Mouse (Mus musculus): ENCODE data around the gene Gsk3a. TPM values are rescaled to one million over a fixed set of nuclear protein-coding genes. Genes with fewer than 3 reads are reported as not detected.

Gene Gsk3a
- polyA plus RNA-seq, 1 experiment from 2014 or later: 13.0 TPM

GRCm38 (mm10) chr7:25279861-25280791 is 42.5 kb upstream of the Gsk3a start:
- Histone ChIP-seq H3K36me3 (peaks cover 4% of the 10 kb centered on the region), H3K4me1 (peaks cover 73% of the 10 kb centered on the region), H3K27ac (replicated peaks) (peak overlapping the region; percentile 100), H3K9me3 (replicated peaks) (no peaks in the 10 kb centered on the region), H3K4me3 (replicated peaks) (peak overlapping the region; percentile 86), H3K4me2 (replicated peaks) (peak overlapping the region; percentile 80), H3K27me3 (no peaks in the 10 kb centered on the region), H3K9ac (peak overlapping the region; percentile 26)
- WGBS: 0% methylated on average over 6 of the region's 6 CpGs
- peak; percentile 45 for ATAC-seq (ENCODE audit: insufficient number of reproducible peaks, low FRiP score, low TSS enrichment, low read depth)

GRCm38 (mm10) chr7:25279076-25279860 is 41.6 kb upstream of the Gsk3a start:
- Histone ChIP-seq H3K27me3 (no peaks in the 10 kb centered on the region), H3K36me3 (no peaks in the 10 kb centered on the region), H3K27ac (replicated peaks) (peak overlapping the region; percentile 100), H3K4me1 (peaks cover 73% of the 10 kb centered on the region), H3K4me3 (replicated peaks) (peak overlapping the region; percentile 86), H3K9ac (peak overlapping the region; percentile 26), H3K9me3 (replicated peaks) (no peaks in the 10 kb centered on the region), H3K4me2 (replicated peaks) (peak overlapping the region; percentile 80)
- under 1% methylated on average over 41 of the region's 49 CpGs for WGBS
- ATAC-seq (ENCODE audit: insufficient number of reproducible peaks, low FRiP score, low TSS enrichment, low read depth): peak; percentile 46

GRCm38 (mm10) chr7:25278341-25279075 is 40.9 kb upstream of the Gsk3a start:
- Histone ChIP-seq H3K4me1 (peaks cover 73% of the 10 kb centered on the region), H3K27ac (replicated peaks) (peak overlapping the region; percentile 100), H3K9ac (peak overlapping the region; percentile 50), H3K9me3 (replicated peaks) (no peaks in the 10 kb centered on the region), H3K4me3 (replicated peaks) (peak overlapping the region; percentile 86), H3K36me3 (peaks cover 4% of the 10 kb centered on the region), H3K27me3 (no peaks in the 10 kb centered on the region), H3K4me2 (replicated peaks) (peak overlapping the region; percentile 80)
- under 1% methylated on average over 56 of the region's 60 CpGs for WGBS
- ATAC-seq (ENCODE audit: insufficient number of reproducible peaks, low FRiP score, low TSS enrichment, low read depth): peak; percentile 64

- peak overlapping the region; percentile 37; the same call in 1 of the 2 replicates for H3K9ac ChIP-seq
- no peaks in the 10 kb centered on the region for H3K9me3 ChIP-seq (replicated peaks)
- H3K27me3 ChIP-seq: no peaks in the 10 kb centered on the region
- H3K36me3 ChIP-seq: peaks cover 10% of the 10 kb centered on the region
- no peak for ATAC-seq (ENCODE audit: insufficient number of reproducible peaks, low FRiP score, low TSS enrichment, low read depth)
- H3K4me2 ChIP-seq (replicated peaks): peak overlapping the region; percentile 80
- WGBS: 9% methylated on average over 4 of the region's 4 CpGs
- H3K27ac ChIP-seq (replicated peaks): peak overlapping the region; percentile 100
- peak overlapping the region; percentile 86 for H3K4me3 ChIP-seq (replicated peaks)
- peaks cover 74% of the 10 kb centered on the region for H3K4me1 ChIP-seq
These were observed 40.3 kb upstream of the Gsk3a start for GRCm38 (mm10) chr7:25277998-25278340.

GRCm38 (mm10) chr7:25277405-25277804 is 39.8 kb upstream of the Gsk3a start:
- Histone ChIP-seq H3K4me1 (peaks cover 74% of the 10 kb centered on the region), H3K27me3 (no peaks in the 10 kb centered on the region), H3K4me3 (replicated peaks) (peak overlapping the region; percentile 86), H3K9ac (peak overlapping the region; percentile 37; the same call in 1 of the 2 replicates), H3K27ac (replicated peaks) (peak overlapping the region; percentile 100), H3K4me2 (replicated peaks) (peak overlapping the region; percentile 80), H3K9me3 (replicated peaks) (no peaks in the 10 kb centered on the region), H3K36me3 (peaks cover 15% of the 10 kb centered on the region)
- ATAC-seq (ENCODE audit: insufficient number of reproducible peaks, low FRiP score, low TSS enrichment, low read depth): no peak
- WGBS: 66% methylated on average over 4 of the region's 4 CpGs

GRCm38 (mm10) chr7:25275555-25276298 is 38.1 kb upstream of the Gsk3a start:
- Histone ChIP-seq H3K27ac (replicated peaks) (peak overlapping the region; percentile 100), H3K4me1 (peaks cover 64% of the 10 kb centered on the region), H3K4me2 (replicated peaks) (no peak overlapping the region), H3K9me3 (replicated peaks) (no peaks in the 10 kb centered on the region), H3K9ac (no peak overlapping the region), H3K36me3 (peaks cover 29% of the 10 kb centered on the region), H3K27me3 (no peaks in the 10 kb centered on the region), H3K4me3 (replicated peaks) (no peak overlapping the region)
- 29% methylated on average over 9 of the region's 9 CpGs for WGBS
- ATAC-seq (ENCODE audit: insufficient number of reproducible peaks, low FRiP score, low TSS enrichment, low read depth): no peak

- Histone ChIP-seq H3K27ac (replicated peaks) (peak overlapping the region; percentile 29), H3K4me2 (replicated peaks) (no peak overlapping the region), H3K27me3 (no peaks in the 10 kb centered on the region), H3K4me3 (replicated peaks) (no peak overlapping the region), H3K9me3 (replicated peaks) (no peaks in the 10 kb centered on the region), H3K4me1 (peaks cover 63% of the 10 kb centered on the region), H3K9ac (no peak overlapping the region), H3K36me3 (peaks cover 29% of the 10 kb centered on the region)
- WGBS: 80% methylated on average over 3 of the region's 3 CpGs
- no peak for ATAC-seq (ENCODE audit: insufficient number of reproducible peaks, low FRiP score, low TSS enrichment, low read depth)
These were observed 37.3 kb upstream of the Gsk3a start for GRCm38 (mm10) chr7:25274996-25275395.

- Histone ChIP-seq H3K4me3 (replicated peaks) (no peak overlapping the region), H3K9me3 (replicated peaks) (no peaks in the 10 kb centered on the region), H3K4me1 (peaks cover 63% of the 10 kb centered on the region), H3K9ac (no peak overlapping the region), H3K27ac (replicated peaks) (peak overlapping the region; percentile 29), H3K36me3 (peaks cover 29% of the 10 kb centered on the region), H3K4me2 (replicated peaks) (no peak overlapping the region), H3K27me3 (no peaks in the 10 kb centered on the region)
- ATAC-seq (ENCODE audit: insufficient number of reproducible peaks, low FRiP score, low TSS enrichment, low read depth): no peak
- WGBS: 39% methylated on average over 5 of the region's 5 CpGs
These were observed 36.9 kb upstream of the Gsk3a start for GRCm38 (mm10) chr7:25274571-25274970.

- Histone ChIP-seq H3K9me3 (replicated peaks) (no peaks in the 10 kb centered on the region), H3K4me2 (replicated peaks) (no peak overlapping the region), H3K4me3 (replicated peaks) (no peak overlapping the region), H3K4me1 (peaks cover 71% of the 10 kb centered on the region), H3K36me3 (peaks cover 29% of the 10 kb centered on the region), H3K27me3 (no peaks in the 10 kb centered on the region), H3K27ac (replicated peaks) (no peak overlapping the region), H3K9ac (no peak overlapping the region)
- WGBS: 89% methylated on average over 22 of the region's 22 CpGs
- no peak for ATAC-seq (ENCODE audit: insufficient number of reproducible peaks, low FRiP score, low TSS enrichment, low read depth)
These were observed 35.9 kb upstream of the Gsk3a start for GRCm38 (mm10) chr7:25273259-25274241.
